Mouse (Mus musculus) c-Kit-positive CD71-positive TER-119-positive erythroid progenitor cells, embryonic 14.5 days (primary cell): ENCODE measurements around the gene Kazn.

Experiments
- DNase-seq: peaks from one replicate; pipeline ENCODE4 v3.0.0-alpha.2; 2013; ENCODE audit warnings: low spot score

Kazn gene

DNA sequence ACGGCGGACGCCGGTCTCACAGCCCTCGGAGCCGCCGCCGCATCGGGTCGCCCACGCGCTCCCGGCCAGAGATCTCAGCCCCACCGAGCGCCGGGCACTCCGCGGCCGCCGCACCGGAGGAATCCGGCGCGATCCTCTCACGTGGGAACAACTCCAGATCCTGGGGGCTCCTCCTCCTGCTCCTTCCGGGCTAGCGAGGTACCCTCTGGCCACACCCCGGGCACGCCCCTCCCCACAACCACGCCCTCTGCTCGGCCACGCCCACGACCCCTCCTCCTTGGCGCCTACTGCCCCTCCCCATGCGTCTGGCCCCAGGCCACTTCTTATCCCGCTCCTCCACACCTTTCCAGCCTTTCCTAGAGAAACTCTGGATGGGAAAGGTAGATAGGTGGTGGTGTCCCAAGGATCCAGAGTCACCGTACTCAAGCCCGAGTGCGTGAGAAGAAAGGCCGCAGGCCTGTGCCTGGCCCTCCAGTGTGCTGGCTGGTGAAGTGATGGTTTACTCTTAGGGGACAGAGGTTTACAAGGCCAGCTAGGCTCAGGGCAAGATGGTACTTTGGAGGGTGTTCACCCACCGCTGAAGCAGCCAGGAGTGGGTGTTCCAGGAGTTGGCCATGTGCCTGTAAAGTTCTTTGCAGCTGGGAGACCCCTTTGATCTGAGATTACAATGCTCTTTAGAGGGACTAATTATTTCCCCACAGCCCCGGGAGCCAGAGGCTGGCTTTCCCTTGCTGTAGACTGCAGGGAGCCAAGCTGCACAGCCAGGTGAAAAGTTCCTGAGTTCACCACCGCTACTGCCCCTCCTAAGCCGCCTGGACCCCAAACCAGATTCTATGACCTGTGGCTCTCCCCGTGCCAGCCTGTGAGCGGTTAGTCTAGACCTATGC, at the start of gene Kazn:
Gene Kazn (minus strand): TSS at position 162 of the 887 bp plus-strand sequence.
- no peak for DNase-seq

DNA sequence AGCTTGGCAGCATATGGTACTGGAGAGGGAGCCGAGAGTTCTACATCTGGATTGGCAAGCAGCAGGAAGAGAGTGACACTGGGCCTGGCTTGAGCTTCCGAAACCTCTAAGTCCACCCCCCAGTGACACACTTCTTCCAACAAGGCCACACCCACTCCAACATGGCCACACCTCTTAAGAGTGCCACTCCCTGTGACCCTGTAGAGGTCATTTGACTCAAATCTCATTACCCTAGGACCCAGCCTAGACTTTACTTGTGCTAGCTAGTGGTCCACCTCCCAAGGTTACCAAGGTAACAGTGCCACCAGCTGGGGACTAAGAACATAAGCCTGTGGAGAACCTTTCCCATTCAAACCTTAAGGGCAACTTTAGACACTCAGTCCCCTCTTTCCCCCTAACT, 46.3 kb upstream of the Kazn start:
- DNase-seq = no peak

DNA sequence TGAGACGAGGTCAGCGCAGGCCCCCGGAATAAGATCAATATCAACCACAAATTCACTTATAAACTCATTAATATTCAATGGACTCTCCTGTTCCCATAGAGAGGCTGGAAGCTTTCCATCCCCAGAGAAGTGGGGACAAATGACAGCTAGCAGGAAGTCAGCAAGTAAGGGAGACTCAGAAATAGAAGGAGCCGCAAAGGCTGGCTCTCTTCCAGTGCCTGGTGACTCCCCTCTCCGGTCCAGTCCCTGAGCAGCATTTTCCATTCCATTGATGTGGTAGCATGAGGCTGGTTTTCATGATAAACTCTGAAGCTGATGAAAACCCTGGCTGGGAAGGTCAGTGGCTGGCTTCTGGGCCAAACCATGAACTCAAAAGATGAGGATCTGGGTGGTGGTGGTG, 44.7 kb upstream of the Kazn start:
- no peak for DNase-seq

DNA sequence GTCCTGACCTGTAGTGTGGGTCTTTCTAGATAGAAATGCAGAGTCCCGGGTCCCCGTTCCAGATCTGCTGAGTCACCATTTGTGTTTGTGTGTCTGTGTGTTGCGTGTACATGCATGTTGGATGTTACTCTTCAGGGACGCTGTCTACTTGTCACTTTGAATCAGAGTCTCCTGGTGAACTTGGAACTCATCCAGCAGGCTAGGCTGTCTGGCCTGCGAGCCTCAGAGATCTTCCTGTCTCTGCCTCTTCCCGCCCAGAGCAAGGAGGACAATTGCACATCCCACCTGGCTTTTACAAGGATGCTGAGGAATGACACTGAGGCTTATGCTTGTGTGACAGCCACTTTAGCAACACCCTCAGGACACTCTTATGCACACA, 39.0 kb upstream of the Kazn start:
- DNase-seq = no peak

DNA sequence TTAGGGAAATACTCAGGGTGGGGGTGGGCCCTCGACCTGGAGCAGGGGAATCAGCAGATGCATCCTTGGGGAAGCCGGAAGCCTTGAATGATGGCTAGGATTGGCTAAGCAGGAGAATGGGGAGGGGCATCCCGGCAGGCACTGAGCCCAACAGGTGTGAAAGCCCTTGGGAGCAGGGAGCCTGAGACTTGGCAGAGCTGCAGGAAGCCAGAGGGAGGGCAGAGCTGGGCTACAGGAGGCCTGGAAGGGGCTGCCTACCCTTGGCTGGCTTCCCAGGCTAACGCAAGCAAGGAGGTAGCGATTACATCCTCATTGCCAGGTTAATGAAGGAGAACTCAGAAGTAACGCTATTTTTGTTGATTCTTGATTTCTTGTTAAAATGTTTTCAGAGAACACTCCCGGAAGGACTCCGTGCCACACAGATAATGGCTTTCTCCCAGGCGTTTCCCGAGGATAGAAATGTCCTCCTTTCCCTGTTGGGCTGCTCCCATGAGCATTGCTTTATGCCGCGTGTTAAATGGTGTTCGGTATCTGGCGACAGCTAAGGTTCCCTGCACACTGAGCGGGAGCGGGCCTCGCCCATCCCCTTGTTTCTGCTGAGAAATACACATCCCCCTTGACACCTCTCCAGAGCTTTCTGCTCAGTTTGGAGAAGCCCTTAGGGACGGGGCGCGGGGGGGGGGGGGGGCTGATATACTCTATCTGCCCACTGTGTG, 38.4 kb upstream of the Kazn start:
- no peak for DNase-seq

DNA sequence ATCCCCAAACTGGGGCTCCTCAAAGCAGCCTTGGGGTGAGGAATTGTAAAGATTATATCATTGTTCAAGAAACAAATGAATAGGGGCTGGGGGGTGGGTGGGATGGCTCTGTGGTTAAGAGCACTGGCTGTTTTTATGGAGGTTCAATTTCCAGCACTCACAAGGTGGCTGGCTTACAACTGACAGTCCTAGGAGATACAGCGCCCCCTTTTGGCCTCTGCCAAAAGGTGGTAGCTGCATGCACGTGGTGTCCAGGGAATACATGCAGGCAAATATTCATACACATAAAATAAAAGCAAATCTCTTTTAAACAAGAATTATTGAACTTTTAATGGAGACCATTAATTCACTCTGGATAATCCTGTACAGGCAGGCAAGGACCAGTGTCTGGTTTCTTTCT, 36.0 kb upstream of the Kazn start:
- DNase-seq = peak; percentile 7

DNA sequence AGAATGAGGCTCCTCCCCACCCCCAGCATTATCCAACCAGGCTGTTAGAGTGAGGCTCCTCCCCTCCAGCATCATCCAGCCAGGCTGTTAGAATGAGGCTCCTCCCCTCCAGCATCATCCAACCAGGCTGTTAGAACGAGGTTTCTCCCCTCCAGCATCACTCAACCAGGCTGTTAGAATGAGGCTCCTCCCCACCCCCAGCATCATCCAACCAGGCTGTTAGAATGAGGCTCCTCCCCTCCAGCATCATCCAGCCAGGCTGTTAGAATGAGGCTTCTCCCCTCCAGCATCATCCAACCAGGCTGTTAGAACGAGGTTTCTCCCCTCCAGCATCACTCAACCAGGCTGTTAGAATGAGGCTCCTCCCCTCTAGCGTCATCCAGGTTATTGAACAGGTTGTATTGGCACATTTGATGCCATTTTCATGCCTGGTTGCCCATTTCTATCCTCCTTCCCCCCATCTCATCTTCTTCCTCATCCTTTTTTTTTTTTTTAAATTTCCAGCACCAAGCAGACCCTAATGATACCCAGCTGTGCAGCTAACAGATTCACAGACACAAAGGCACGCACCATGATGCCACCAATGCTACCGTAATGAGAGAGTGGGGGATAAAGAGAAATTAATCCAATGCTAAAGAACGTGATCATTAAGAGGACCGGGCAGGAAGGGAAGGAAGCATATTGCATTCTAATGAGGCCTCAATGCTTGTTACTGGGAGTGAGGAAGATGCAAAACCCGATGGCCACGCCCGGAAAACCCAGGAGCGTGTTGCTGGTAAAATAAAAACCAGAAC, 35.4 kb upstream of the Kazn start:
- no peak for DNase-seq

DNA sequence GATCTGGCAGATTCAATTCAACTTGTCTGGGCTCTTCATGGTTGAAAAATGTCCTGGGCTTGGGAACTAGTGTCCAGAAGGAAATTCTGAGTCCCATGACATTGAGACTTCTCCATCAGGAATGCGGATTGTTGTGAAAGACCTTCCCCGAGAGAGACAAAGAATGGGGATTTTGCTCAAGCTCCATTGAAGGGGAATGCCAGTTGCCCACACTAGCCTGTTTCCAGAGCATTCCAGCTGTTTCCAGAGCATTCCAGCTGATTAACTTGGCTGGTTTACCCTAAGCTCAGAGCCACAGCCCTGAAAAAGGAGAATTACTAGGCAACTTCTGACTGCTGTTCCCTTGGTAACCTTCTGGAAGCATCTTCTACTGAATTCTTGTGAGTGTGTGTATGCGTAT, 32.3 kb upstream of the Kazn start:
- no peak for DNase-seq

DNA sequence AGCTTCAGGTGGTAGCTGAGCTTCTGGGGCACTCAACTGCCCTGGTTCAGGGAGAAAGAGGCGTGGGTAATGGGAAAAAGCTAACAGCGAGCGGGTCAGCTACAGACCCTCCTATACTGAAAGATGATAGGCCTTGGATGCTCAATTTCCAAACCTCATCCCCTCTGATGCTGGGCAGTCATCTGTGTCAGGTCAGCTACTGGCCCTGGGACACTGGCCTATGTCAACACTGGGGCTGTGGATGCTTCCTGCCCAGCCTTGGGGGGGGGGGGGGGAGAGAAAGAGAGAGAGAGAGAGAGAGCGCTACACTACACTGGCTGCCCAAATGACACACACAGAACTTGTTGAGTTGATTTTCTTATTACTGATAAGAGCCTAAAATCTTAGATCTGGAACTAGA, 28.6 kb upstream of the Kazn start:
- DNase-seq = no peak

DNA sequence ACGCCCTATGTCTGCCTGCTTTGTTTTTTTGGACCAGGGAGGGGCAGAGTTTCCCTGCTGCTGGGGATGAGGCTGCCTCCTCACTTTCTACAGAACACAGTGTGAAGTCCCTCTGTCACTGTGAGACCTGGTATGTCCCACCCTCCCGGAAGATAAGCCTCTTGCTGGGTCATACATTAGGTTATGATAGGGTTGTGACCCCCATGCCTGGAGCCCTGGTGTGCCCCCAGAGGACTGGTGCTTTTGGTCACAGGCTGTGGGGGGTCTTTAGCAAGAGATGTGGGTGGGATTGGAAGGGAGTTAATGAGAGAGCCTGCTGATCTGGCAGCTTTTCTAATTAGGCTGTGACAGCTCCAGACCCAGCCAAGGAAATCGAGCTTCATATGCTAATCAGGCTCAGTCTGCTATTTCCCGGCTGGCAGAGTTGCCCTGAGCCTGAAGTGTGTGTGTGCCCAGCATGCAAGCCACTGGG, 28.2 kb upstream of the Kazn start:
- DNase-seq = no peak

DNA sequence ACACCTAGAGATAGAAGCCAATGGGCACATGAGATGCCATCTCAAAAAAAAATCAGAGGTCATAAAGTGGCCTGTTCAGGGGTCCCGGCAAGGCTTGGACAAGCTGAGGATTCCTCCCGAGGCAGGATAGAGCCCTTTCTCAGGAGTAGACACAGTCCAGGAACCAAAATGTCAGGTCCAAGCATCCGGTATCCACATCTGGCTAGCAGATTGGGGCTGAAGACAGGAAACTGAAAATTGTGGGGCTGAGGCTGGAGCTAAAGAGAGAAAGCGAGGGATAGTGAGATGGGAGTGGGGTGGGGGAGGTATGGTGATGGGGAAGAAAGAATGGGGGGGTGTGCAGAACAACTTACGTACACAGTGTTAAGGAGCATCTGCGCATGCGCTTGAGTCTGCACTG, 25.1 kb upstream of the Kazn start:
- DNase-seq = no peak

DNA sequence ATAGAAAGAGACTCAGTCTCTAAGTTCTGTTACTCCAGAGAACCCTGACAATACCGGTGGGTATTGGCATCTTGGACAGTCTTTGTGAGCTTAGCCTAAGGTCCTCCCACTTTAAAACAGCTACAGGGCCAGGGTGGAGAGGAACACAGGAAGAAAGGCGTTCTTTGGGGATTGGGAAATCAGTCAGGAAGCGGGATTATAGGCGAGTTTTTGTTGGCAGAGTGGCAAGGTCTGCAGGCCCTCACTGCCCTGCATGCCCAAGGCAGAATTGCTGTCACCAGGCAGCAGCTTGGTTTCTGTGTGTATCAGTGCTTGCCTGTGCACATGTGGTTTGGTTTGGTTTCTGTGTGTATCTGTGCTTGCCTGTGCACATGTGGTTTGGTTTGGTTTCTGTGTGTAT, 22.5 kb upstream of the Kazn start:
- no peak for DNase-seq

DNA sequence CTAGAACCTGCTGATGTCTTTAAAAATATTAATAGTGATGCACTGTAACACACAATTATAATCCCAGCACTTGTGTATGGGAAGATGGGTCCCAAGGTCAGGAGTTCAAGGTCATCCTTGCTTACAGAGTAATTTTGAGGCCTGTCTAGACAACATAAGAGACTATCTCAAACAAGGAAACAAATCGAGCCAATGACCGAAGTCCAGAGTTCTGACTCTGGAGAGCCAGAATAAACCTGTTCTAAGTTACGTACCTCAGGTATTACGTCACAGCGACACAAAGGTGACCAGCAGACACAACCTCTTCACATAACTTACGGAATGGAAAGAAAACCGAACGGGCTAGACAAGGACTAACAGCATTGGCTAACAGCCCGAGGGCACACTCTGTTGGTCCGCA, 19.5 kb upstream of the Kazn start:
- DNase-seq = no peak

DNA sequence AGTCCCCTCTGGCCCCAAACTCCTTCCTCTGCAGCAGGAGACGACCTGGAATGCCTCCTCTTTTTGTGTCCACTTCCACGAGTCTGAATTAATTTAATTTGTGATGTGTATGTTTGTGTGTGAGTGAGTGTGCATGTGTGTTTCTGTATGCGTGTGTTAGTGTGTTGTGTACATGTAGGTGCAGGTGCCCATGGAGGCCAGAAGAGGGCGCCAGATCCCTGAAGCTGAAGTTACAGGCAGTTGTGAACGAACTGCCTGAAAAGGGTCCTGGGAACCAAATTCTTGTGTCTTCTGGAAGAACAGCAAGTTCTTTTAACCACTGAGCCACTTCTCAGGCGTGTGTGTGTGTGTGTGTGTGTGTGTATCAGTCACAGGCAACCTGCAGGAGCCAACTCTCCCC, 14.9 kb upstream of the Kazn start:
- no peak for DNase-seq

DNA sequence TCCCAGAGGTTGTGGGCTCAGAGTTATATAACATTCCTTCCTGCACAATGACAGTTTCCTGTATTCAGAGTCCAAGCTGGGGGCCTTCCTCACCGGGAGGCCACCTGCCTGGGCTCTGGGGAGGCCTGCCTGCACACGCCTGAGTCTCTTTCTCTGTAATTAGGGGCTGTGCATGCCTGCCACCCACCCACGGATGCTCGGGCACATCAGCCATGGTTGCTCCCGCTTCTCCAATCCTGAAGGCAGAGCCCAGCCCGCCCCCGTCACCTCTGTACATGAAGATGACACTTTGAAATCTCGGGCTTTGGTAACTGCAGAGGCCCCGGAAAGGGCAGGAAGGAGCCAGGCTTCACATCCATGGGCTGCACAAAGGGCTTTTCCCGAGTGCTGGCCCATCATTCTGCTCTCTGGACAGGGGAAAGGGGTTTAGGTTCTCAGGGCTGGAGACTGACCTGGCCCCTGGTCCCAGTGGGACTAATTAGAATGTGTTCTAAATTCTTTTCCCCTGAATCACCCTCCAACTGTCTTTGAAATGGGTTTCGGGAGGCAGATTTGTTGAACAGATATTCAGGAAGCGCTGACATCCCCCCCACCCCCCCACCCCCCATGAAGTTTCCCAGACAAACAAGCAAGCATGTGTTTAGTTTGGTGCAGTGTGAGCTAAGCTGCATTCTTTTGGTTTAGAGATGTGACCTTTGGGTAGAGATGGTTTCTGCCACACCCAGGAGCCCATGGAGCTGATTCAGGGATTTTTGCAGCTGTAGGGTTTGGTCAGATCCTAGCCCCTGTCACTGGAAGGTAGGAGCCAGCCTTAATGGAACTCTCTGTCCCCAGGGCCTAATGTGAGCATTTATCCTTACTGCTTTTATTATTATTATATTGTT, 12.5 kb upstream of the Kazn start:
- no peak for DNase-seq

DNA sequence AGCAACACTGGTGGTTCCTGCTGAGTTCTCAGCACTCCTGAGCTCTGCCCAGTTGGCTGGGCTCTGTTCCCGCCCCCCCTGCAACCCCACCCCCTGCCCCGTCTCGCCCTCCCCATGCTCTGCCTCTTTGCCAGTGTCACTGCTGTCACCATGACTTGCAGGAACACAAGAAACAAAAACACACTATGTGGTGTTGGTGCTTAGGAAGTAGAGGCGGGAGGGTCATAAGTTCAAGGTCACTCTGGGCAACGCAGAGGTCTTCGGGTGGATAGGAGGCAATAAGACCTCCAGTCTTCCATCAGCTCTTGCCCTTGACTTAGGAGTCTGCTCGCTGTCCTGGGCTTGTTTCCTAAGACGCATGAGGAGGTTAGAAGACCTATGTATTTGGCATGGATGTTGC, 10.9 kb upstream of the Kazn start:
- DNase-seq = no peak

DNA sequence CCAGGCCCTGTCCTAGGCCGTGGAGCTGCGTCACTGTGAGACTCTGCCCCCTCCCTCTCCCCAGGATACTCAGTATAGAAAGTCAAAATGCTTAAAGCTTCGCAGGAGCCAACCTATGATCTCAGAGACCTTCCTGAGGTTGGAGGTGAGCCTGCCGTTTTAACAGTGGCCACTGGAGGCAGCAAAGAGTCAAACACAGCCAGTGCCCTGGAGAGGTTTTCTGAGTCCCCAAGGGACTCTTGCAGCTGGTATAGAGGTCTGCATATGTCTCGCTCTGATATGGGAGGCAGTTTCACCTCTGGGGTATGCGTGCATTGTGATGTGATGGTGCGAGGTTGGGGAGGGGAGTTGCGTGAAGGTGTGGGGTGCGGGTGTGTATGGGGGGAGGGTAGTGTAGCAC, 10.2 kb upstream of the Kazn start:
- peak; percentile 54 for DNase-seq

DNA sequence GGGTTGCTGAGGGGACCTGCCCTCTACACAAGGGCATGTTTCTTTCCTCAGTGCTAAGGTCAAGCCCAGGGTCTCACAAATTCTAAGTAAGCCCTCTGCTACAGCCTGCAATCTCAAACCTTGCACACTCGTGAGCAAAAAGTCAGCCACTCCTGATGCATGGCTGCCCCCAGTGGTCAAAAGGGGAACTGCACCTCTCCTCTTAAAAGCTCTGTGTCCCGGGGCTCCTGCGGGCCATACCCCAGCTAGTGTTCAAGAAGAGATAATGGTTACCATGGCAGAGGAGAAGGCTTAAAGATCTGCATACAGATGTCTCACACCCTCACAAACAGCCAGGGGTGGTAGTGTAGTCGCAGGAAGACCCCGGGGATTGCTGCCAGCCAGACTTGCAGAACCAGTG, 9.2 kb upstream of the Kazn start:
- peak; percentile 61 for DNase-seq

DNA sequence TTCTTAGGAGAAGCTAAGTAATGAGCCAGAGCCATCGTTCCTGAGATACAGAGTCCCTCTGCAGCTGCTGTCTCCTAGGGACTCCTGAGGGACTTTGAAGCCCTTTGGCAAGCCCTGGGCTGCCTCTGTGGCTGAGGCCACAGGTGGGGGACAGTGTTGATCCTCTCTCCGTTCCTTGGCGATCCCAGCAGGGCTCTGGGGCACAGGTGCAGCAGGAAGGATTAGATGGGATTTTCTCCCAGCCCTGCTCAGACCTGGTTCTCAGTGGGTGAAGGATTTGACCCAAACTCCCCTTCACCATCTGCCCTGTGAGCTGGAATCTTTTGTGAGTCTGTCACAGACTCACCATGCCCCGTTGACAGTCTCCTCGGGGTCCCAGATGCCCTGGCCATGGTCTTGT, 7.5 kb upstream of the Kazn start:
- DNase-seq = no peak

DNA sequence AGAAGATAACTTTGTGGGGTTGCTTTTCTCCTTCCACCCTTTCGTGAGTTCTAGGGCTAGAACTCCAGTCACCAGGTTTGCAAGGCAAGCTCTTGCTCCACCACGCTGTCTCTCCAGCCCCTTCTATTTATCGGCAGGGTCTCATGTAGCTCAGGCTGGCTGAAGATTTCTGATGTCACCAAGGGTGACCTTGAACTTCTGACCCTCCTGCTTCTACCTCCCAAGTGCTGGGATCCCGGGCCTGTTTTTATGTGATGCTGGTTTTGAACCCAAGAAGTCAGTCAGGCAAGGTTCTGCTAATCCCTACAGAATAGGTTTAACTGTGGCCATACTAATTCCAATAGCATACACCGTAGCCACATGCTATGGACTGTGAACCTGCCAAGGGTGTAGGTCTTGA, 5.4 kb upstream of the Kazn start:
- no peak for DNase-seq

DNA sequence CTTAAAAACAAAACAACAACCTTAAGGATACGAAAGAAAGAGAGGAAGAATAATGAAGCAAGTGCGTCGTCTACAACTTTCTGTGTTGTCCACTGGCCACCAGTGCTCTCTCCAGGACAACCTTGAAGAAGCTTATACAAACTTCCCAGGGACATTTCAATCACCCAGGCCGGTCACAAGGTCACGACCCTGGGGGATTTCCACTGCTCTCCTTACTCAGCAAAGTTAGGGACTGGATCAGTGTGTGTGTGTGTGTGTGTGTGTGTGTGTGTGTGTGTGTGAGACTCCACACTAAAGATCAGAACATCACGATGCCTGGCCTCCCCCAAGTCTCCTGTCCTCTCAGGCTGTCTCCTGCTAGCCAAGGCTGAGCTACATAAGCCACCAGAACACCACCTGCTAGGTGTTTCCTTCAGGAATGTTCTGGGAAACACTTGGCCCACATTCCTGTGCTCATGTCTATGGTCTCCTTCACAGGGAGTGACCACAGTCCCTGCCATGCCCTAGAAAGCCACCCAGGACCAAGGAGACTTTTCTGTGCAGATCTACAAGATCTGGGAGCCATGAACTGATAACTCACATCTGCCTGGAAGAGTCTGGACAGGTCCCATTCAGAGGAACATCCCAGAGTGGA, 3.7 kb upstream of the Kazn start:
- DNase-seq = no peak
